Mouse (Mus musculus) lung, adult 2 months (tissue): ENCODE data around the gene Nup133. TPM values are rescaled to one million over a fixed set of nuclear protein-coding genes. Genes with fewer than 3 reads are reported as not detected.

Experiments used
- DNase-seq: peaks from one replicate; pipeline ENCODE4 v3.0.0; 2022
- H3K4me1 ChIP-seq: fragments of 200-500 bp; 2 replicates; pipeline ENCODE4 v1.6.1; 2011; ENCODE audit warnings: low read length; ENCODE audit not compliant: control insufficient read depth, insufficient read depth
- H3K4me3 ChIP-seq: fragments of 200-500 bp; replicated peaks from 2 replicates; pipeline ENCODE3; 2011; ENCODE audit warnings: low read depth, mild to moderate bottlenecking, control low read depth, low read length; ENCODE audit errors: extremely low read depth
- CTCF ChIP-seq: fragments of 200-500 bp; IDR thresholded peaks from 2 replicates; pipeline ENCODE4 v1.5.1; 2011; ENCODE audit warnings: mild to moderate bottlenecking, low read length, control low read depth; ENCODE audit not compliant: insufficient read depth
- POLR2A ChIP-seq: fragments of 200-500 bp; IDR thresholded peaks from 2 replicates; pipeline ENCODE4 v1.6.1; 2011; ENCODE audit warnings: low read depth, mild to moderate bottlenecking, control low read depth, low read length, borderline replicate concordance; ENCODE audit errors: extremely low read depth
- WGBS: fragments of 180-500 bp; shearing (Covaris S2); methylation state at CpG from one replicate; pipeline ENCODE4 v1.1.7; 2018; 5-methylcytosine and 5-hydroxymethylcytosine counted together
- polyA plus RNA-seq: library from polyadenylated mRNA; depleted of rRNA; stranded (reverse); fragments of >200 nt; gene quantifications from 2 replicates; pipeline ENCODE4 v1.2.3, GENCODE M21; 2012

Nup133 gene
- polyA plus RNA-seq, 1 experiment, result 10.8 TPM

DNA sequence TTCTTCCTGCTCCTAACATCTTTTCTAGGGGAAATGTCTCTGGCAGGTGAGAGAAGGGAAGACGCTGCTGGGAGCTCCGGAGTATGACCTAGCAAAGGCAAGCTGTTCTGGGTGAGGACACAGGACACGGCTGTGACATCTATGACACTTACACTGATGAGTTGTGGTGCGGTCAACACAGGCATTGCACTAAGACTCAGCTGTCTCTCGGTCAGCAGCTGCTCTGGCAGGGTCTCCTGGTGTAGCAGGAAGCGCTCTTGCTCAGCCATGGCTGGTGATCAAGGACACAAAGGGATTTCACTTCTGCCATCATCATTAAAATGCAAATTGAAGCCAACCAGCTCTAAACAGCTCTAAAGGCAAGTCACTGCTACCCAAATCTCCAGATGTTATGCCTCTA, 41.5 kb downstream of the Nup133 start:
- 91% methylated on average over 6 of the region's 6 CpGs for WGBS
- DNase-seq, result no peak
- Histone ChIP-seq H3K4me3 (no peak overlapping the region), H3K4me1 (no peaks in the 10 kb centered on the region)
- TF ChIP-seq POLR2A, result no peak
- no peak for TF ChIP-seq CTCF

- TF ChIP-seq CTCF, result no peak
- TF ChIP-seq POLR2A, result no peak
- Histone ChIP-seq H3K4me3 (no peak overlapping the region), H3K4me1 (no peaks in the 10 kb centered on the region)
- no peak for DNase-seq
- WGBS, result 80% methylated on average over 7 of the region's 7 CpGs
Observed at GRCm38 (mm10) chr8:123902653-123903052, 46.4 kb downstream of the Nup133 start.

- no peak for DNase-seq
Observed at GRCm38 (mm10) chr8:123899366-123899765, 49.7 kb downstream of the Nup133 start.

DNA sequence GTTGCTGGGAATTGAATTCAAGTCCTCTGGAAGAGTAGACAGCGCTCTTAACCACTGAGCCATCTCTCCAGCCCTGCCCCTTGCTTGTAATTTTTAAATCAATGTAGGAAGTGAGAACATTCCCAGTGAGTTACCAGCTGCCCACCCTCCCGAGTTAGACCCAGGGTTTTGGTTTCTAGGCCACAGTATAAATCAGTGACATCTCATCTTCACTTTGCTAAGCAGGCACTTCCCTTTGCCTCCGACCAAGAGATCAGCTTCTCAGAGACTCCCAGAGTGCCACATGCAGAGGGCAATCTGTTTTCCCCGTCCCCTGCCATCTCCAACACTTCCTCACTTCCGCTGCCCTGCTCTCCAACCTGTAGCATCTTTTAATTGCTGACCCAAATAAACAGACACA, 50.5 kb downstream of the Nup133 start:
- TF ChIP-seq CTCF, result no peak
- no peak for TF ChIP-seq POLR2A
- Histone ChIP-seq H3K4me1 (no peaks in the 10 kb centered on the region), H3K4me3 (no peak overlapping the region)
- no peak for DNase-seq
- WGBS, result 86% methylated on average over 5 of the region's 5 CpGs

More at GRCm38 (mm10) chr8:123899366-123899765, 49.7 kb downstream of the Nup133 start:
- Histone ChIP-seq H3K4me1 (no peaks in the 10 kb centered on the region), H3K4me3 (no peak overlapping the region)
- TF ChIP-seq POLR2A (no peak), CTCF (no peak)
- 77% methylated on average over 7 of the region's 7 CpGs for WGBS

GRCm38 (mm10) chr8:123896774-123897173, 52.3 kb downstream of the Nup133 start:
- Histone ChIP-seq H3K4me1 (no peaks in the 10 kb centered on the region), H3K4me3 (no peak overlapping the region)
- DNase-seq, result no peak
- WGBS, result 59% methylated on average over 10 of the region's 10 CpGs
- TF ChIP-seq CTCF, result no peak
- no peak for TF ChIP-seq POLR2A

GRCm38 (mm10) chr8:123896366-123896761, 52.7 kb downstream of the Nup133 start:
- no peak overlapping the region for H3K4me3 ChIP-seq
- no peak for DNase-seq
- TF ChIP-seq POLR2A (no peak), CTCF (no peak)
- 52% methylated on average over 14 of the region's 14 CpGs for WGBS
- no peaks in the 10 kb centered on the region for H3K4me1 ChIP-seq

DNA sequence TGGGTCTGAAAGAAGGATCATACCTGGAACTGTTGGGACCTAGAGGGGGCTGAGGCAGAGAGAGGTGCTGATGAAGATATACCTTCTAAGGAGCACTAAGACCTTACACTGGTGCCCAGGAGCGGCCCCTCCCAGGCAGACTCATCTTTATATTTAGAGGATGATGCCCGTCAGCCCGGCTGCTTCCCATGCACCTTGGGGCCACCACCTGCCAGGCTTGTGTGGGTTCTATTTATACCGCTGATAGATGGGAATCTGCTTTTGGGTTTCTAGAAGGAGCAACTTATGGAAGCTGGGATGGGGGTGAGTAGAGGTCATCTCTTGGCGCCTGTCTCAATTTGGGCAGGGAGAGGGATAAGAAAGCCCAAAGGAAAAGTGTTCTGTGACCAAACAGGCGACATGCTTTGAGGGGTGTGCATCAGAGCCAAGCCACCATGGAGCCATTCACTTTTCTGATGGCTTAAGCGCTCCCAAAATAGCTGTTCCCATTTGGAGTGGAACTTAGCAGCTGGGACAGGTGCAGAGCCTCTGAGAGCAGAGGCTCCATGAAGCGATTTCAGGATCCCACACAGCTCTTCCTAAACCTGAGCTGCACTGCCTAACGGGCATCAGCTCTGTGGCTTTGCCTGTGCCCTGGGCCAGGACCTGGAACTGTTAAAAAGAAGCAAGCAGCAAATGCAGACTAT, 53.2 kb downstream of the Nup133 start:
- WGBS, result 61% methylated on average over 9 of the region's 9 CpGs
- TF ChIP-seq CTCF (no peak), POLR2A (no peak)
- Histone ChIP-seq H3K4me1 (no peaks in the 10 kb centered on the region), H3K4me3 (no peak overlapping the region)
- DNase-seq, result no peak

DNA sequence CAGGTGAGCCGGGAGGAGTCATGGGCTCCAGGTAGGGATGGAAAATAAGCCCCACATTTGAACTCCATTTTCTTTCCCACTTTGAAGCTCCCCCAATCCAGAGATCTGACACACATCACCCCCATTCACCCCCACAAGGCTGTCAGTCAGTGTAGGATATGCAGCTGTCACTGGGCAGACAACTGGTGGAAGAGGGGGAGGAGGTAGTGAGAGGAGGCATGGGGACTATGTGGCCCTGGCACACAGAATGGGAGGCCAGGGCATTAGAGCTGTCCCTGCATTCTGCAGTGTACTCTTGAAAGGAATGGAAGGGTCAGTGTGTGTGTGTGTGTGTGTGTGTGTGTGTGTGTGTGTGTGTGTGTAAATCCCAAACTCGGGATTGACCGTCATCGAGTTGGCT, 53.8 kb downstream of the Nup133 start:
- no peak for TF ChIP-seq CTCF
- no peak for TF ChIP-seq POLR2A
- H3K4me3 ChIP-seq, result no peak overlapping the region
- H3K4me1 ChIP-seq, result no peaks in the 10 kb centered on the region
- DNase-seq, result no peak
- WGBS, result 58% methylated on average over 4 of the region's 4 CpGs

DNA sequence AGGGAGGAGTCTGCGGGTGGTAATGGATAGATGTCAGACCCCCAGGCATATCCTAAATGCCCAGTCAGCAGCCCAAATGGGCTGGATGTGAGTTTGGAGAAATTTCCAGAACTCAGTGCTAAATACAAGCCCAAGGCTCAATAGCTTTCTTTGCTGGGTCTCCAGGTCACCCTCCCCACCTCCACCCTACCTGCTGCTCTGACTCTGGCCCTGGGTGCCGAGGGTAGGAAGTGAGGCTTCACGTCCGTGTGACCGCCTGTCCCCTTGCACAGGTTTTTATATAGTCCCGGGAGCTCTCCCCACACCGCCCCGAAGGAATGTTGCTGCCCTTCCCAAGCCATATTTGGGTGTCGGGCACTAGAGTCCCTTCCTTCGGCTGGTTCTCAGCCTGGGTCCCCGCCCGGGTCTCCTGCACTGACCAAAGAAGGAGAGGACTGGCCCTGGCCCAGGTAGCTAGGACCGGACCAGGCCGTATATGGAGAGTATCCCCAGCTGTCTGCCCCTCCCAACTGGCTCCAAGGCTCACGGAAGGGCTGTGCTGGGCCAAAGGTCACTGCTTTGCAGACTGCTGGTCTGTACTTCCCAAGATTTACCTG, 54.5 kb downstream of the Nup133 start, which contains the start of gene Acta1:
Gene Acta1, minus strand, starts transcription at position 250 of the 596 bp plus-strand sequence.
- Histone ChIP-seq H3K4me1 (no peaks in the 10 kb centered on the region), H3K4me3 (no peak within 1 kb of the TSS)
- TF ChIP-seq CTCF (no peak), POLR2A (no peak)
- WGBS, result 17% methylated on average over 15 of the region's 15 CpGs
- no peak for DNase-seq

- TF ChIP-seq CTCF (no peak), POLR2A (no peak)
- 80% methylated on average over 11 of the region's 11 CpGs for WGBS
- H3K4me3 ChIP-seq, result no peak overlapping the region
Observed at GRCm38 (mm10) chr8:123893413-123893812, 55.7 kb downstream of the Nup133 start.

DNA sequence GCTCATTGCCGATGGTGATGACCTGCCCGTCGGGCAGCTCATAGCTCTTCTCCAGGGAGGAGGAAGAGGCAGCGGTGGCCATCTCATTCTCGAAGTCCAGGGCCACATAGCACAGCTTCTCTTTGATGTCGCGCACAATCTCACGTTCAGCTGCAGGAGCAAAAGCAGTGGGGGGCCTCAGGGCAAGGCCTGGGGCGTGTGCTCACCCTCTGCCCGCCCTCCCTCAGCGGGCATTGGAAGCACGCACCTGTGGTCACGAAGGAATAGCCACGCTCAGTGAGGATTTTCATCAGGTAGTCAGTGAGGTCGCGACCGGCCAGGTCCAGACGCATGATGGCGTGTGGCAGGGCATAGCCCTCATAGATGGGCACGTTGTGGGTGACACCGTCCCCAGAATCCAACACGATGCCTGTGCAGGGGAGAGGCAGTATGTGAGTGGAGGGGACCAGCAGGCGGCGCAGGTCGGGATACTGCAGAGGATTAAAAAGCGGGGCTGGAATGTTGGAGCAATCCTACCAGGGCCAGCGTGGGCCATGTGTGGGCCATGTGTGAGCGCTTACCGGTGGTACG, 56.4 kb downstream of the Nup133 start:
- H3K4me1 ChIP-seq, result no peaks in the 10 kb centered on the region
- WGBS, result 16% methylated on average over 30 of the region's 30 CpGs
- H3K4me3 ChIP-seq, result no peak overlapping the region
- no peak for DNase-seq
- no peak for TF ChIP-seq CTCF
- no peak for TF ChIP-seq POLR2A

More at GRCm38 (mm10) chr8:123893413-123893812, 55.7 kb downstream of the Nup133 start:
- H3K4me1 ChIP-seq, result no peaks in the 10 kb centered on the region
- DNase-seq, result no peak
